Mouse (Mus musculus) left cerebral cortex, adult 11 months (tissue): ENCODE measurements around the gene Dach1.

ENCODE experiments used
- DNase-seq: peaks from one replicate; pipeline ENCODE4 v3.0.0; 2022; ENCODE audit warnings: low spot score

Dach1 gene

DNA sequence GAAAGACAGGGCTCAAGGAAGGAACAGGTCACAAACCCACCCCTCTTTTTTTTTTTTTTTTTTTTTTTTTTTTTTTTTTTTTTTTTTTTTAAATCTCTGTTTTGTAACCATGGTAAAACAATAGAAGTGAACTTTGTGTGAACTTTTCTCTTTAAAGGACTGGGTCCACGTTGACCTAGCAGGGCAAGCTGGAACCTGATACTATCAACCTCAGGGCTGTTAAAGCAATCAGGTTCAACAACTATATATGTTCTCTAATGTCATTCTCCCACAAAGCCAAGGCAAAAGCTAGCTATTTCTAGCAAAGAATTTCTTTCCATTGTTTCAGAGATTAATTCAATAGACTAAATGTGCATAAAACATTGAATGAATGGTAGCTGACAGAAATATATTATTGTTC lies 134.3 kb downstream of the Dach1 start:
- no peak for DNase-seq

DNA sequence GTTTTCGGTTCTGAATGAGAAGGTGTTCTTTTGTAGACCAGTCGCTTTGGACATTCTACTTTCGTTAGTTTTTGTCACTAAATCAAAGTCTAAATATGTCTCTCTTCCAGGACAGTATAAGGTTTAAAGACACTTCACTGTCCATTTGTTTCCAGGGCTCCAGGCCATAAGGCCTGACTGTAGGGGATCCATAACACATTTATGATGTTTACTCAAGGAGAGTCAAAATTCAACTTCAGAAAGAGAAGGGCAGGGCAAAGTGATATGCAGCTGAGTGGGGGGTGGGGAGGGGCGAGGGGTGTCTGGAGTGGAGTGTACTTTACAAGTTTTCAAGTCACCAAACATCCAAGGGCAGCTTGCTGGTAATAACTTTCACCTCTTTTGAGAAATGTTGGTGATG lies 146.0 kb downstream of the Dach1 start:
- no peak for DNase-seq

DNA sequence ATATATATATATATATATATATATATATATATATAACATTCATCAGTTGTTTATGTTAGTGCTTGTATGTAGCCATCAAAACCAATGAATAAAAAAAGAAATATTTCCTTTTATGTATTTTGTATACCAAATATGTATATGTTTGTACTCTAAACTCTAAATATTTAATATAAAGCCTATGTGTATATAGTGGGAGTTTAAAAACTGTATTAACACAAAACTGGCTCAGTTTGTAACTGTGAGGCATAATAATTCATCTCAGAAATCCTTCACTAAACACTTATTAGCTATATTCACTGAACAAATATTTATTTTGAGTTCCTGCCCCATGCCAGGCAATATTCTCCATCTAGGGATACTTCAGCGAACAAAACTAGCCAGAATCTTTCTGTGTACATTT lies 155.5 kb downstream of the Dach1 start:
- no peak for DNase-seq

DNA sequence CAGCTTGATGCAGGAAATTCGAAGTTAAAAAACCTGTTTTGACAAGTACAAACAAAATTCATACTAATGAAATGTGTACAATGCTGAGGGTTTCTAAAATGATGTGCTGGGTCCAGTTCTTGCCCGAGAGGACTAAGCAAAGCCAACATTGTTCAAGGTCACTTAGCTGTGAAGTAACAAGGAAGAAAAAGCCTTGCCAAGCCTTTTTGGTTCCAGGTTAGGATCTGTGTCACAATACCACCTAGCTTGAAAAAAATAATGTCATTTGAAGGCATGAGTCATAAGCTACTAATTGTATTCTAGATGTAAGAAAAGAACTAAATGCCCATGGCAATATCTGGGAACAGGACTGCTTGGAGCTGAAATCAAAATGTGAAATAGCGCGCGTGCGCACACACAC lies 161.1 kb downstream of the Dach1 start:
- no peak for DNase-seq

DNA sequence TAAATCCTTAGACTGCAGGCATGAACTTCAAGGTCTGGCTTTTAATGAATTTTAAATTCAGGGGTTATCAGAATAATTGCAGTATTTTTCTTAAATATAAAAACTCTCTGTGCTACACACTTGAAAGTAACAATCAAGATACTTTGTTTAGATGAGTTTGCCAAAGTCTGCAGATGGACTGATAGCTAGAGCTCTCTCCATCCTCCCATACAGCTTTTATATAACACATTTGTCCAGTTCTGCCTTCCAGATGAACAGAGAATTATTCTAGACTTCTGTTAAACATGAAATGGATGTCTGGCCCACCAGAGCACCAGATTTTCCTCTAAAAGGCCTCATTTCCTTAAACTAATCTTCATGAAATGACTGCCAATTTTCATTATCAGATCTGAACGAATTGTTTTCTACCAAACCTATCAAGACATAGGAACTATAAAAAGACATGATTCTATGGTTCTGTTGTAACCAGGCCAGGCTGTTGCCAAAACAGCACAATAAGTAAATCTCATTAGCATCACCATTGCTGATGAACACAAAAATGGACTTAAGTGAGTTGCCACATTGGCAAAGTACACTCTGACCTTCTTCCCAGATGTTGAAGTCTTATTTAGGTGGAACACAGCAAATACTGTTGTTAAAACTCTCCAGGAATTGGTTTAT lies 167.4 kb downstream of the Dach1 start:
- DNase-seq, result no peak

DNA sequence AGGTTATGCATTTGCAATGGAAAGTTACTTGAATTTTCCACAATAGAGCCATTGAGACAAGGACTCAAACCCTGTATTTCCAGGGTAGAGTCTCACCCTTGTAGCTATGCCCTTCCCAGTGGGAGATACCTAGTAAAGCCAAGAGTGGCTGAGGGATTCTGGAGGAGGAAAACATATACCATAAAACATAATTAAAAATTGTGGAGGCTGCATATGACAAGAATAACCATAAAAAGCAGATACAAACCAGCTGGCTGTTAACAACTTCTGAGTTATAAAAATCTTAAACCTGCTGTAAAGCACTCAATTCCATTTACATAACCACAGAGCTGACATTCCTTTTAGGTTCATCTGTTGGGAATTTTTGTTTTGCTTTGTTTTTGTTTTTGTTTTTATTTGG lies 171.0 kb downstream of the Dach1 start:
- no peak for DNase-seq

GRCm38 (mm10) chr14:97983251-97983650 lies 186.3 kb downstream of the Dach1 start:
- DNase-seq, result no peak

DNA sequence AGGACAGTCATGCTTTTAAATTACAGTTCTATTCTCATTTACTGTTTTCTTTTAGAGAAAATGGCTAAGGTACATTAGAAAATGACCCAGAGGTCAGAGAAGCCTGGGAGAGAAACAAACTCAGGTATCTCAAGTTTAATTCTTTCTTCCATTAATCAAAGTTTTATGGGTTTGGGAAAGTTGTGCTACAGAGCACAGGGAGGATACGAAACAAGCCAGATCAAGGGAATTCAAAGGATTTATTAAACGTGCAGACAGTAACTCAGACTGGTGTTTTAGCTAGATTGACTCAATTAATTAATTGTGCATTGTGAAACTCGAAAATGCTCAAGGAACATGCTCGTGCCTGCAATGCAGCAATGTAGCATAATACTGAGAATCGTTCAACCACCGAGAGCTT lies 186.9 kb downstream of the Dach1 start:
- no peak for DNase-seq

- DNase-seq, result no peak
These were observed 188.7 kb downstream of the Dach1 start for GRCm38 (mm10) chr14:97980879-97981278.

GRCm38 (mm10) chr14:97976091-97976490 lies 193.5 kb downstream of the Dach1 start:
- no peak for DNase-seq

DNA sequence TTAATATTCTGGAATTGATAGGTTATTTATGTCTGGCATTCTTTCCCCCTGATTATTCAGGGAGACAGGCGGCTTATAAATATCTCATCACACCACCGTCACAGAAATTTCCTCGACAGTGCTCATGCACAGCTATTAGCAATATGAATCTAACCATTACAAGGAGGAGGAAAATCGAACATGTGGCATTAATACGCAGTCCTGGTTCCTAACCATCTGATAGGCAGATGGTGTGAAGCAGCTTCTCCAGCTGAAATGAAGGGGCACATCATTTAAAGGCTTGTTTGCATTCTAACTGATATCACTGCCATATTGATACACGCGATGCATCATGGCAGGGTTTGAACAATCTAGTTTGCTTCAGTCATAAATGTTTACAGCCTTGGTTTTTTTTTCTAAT lies 194.1 kb downstream of the Dach1 start:
- no peak for DNase-seq

DNA sequence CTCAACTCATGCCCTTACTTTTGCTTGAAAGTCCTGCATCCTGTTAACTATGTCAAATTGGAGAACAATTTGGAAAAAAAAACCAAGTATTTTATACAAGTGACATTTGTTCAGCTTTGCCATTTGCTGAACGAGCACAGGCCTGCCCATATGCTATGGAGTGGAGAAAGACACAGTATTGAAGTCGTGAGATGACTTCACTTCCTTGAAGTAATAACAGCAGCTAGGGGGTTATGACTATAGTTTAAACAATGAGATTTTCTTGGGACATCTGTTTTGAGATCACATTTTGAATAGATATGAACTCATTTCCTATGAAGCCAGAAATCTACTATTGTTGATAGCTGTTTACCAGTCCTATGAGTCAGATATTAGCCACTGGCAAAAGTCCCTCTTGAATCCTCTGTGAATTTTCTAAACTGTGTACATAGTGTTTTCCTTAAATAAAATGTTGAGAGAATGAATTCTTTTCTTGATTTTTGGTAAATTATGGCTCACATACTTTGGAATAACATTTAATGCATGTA lies 205.0 kb downstream of the Dach1 start:
- no peak for DNase-seq

GRCm38 (mm10) chr14:97963624-97964023 lies 205.9 kb downstream of the Dach1 start:
- no peak for DNase-seq

DNA sequence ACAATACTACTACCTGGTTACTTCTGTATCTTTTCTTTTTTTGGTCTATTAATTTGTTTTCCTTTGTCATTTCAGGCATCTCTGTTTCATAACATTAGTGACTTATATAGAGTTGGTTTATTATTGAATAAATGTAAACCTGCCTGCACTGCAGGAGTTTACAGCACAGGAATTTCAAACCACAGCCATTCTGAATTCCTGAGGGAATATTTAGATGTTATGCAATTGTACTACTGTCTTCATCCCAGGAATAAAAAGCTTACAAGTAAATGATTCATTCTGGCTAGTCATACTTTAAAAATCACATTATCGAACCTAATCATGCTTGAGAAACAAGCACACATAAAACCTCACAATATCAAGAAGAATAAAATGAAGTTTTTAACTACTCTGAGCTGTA lies 213.2 kb downstream of the Dach1 start:
- no peak for DNase-seq

- no peak for DNase-seq
These were observed 224.1 kb downstream of the Dach1 start for GRCm38 (mm10) chr14:97945471-97945870.

DNA sequence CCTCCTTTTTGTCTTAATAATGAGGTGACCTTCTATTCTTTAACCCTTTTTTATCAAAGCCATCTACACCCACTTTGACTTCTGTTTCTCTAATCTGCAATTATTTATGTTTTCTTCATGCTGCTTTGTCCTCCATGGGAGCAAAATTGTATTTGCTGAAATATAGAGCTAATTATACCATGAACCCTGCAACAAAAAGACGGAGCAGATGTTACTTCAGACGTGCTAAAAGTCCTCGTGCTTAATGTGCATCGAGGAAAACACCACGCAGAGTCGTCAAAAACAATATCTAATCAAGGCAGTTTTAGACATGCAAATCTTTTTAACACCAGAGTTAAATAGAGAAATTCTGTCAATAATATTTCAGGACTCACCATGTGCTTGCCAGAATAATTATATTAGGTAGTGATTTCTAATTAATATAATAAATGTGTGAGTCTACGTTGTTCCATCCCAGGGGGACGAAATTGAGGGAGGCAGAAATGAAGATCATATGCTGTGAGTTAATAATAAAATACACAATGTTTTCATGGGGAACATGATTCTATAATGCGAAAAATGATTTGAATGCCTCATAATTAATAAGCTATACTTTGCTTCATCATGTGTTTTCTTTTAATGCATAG lies 224.8 kb downstream of the Dach1 start:
- no peak for DNase-seq

GRCm38 (mm10) chr14:97942361-97942760 lies 227.2 kb downstream of the Dach1 start:
- DNase-seq, result no peak

- no peak for DNase-seq
These were observed 272.9 kb downstream of the Dach1 start for GRCm38 (mm10) chr14:97896622-97897021.

DNA sequence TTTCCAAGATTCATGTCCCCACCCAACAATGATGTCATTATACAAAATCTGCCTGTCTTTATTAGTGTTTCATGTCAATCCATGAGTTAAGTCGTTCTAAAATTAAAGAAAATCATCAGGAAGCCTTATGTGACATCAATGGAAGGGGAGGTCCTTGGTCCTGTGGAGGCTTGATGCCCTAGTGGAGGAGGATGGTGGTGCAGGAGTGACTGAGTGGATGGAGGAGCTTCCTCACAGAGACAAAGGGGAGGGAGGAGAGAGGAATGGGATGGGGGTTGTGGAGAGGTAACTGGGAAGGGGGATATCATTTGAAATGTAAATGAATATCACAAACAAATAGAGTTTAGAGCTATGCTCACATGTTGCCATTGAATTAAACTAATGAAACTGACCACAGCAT lies 287.6 kb downstream of the Dach1 start:
- no peak for DNase-seq

DNA sequence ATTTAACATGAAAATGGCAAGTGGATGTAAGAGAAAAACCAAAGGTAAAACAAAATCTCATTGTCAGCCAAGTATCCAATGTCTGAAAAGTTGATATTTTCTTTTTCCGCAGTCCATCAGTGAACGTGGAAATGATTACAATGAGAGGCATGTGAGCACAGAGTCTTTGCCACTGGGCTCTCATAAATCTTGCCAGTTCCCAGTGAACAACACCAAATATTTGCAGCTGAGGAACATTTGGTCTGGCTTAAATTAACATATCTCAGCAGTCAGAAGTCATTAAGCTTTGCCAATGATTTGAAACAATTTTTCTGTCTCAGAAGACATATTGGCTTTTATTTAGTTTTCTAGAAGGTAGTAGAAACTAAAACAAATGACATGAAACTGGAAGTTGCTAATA lies 298.6 kb downstream of the Dach1 start:
- DNase-seq, result no peak

DNA sequence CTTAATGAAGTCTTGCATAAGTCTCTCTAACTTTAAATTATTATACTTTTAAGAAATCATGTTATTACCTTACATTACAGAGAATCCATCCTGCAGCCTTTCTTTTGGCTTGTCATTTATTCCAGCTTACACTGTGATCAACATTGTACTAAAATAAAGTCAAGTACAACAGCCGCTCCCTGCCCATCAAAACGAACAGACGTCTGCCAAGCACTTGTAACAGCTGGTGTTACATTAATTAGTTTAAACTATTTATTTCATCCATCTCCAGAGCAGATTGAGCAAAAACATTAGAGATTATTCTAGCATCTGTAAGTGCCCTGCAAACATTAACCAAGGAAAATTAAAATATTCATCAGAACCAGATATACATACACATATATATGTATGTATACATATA lies 311.2 kb downstream of the Dach1 start:
- DNase-seq, result no peak

DNA sequence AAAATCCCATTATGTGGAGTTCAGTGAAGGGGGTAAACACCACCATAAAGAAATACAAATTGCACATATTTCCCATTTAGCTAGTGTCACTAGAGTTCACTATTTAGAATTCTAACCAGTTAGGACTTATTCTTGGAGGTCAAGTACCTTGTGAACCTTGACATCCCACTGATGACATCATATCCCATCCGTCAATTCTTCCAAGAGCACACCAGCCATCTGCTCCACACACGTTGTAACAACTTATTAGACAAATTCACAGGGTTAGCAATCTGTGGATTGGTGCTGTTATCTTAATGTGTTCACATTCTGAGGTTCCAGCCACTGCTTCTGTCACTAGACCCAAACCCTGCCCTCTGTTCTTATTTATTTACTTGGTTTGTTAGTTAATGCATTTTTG lies 312.3 kb downstream of the Dach1 start:
- DNase-seq, result no peak

DNA sequence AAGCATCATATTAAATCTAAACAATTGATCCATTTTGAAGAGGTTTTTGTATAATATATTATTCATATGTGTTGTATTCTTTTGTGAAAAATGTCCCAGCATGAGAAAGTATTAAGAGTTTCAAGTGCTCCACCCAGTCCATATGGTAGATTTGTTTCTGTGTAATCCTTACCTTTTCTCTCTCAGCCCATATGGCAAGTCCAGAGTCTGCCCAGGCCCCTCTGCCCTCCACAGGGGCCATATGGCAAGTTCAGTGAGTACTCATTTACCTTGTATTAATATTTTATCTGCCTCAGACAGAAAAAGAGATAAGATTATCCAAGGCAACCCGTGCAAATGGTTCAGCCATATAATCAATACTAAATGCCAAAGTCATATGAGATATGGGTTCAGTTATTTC lies 314.2 kb downstream of the Dach1 start:
- DNase-seq, result no peak

DNA sequence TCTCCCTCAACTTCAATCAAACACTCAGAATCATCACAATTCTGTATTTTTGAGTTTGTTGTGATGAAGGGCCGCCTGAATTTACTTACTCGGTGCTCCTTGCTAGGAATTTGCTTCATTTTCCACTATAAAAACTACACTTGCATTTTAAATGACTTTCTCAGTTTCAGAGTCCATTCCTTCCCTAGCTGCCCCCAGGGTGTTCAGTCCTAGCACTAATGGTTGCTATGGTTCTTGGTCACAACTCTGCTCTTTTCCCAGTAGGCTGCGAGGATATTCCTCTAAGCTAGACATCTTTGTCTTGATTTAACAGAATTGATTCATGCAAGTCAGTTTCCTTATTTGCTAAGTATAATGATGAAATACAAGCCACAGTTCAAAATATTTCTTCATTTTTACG lies 319.1 kb downstream of the Dach1 start:
- DNase-seq, result no peak
